Mouse (Mus musculus): ENCODE results near the gene Heatr6.

GRCm38 (mm10) chr11:83787401-83788021, 34.0 kb downstream of the Heatr6 start:
- no peak for TF ChIP-seq POLR2A (IDR thresholded peaks at IDR 0.05; ENCODE audit: insufficient read depth, low read depth, low read length)
- TF ChIP-seq CTCF (IDR thresholded peaks at IDR 0.05; ENCODE audit: insufficient read depth, low read depth, low read length): no peak

All from olfactory bulb, adult 2 months (tissue).